Mouse (Mus musculus) midbrain, embryonic 11.5 days (tissue): Measurements from ENCODE around the gene Layn. TPM values are rescaled to one million over a fixed set of nuclear protein-coding genes. Genes with fewer than 3 reads are reported as not detected.

ENCODE experiments used
- ATAC-seq: fragments of 200-750 bp; cut with Nextera tagmentation; 2 replicates; pipeline ENCODE4 v1.8.0; 2017; ENCODE audit warnings: moderate TSS enrichment, moderate library complexity; ENCODE audit not compliant: low FRiP score
- DNase-seq: peaks from one replicate; pipeline ENCODE4 v3.0.0; 2015; ENCODE audit warnings: low spot score; ENCODE audit errors: missing footprints
- H3K27ac ChIP-seq: fragments of 300-500 bp; sonication (generic); 2 replicates; pipeline ENCODE4 v1.5.1; 2014; ENCODE audit warnings: low read depth, low read length
- H3K27me3 ChIP-seq: fragments of 300-500 bp; sonication (generic); 2 replicates; pipeline ENCODE4 v1.6.1; 2014; ENCODE audit warnings: mild to moderate bottlenecking, low read length, moderate library complexity, mixed read lengths; ENCODE audit not compliant: control insufficient read depth, insufficient read depth
- H3K36me3 ChIP-seq: fragments of 300-500 bp; sonication (generic); 2 replicates; pipeline ENCODE4 v1.6.1; 2014; ENCODE audit warnings: mild to moderate bottlenecking, low read length, moderate library complexity, mixed read lengths; ENCODE audit not compliant: control insufficient read depth, insufficient read depth
- H3K4me1 ChIP-seq: fragments of 300-500 bp; sonication (generic); 2 replicates; pipeline ENCODE4 v1.6.1; 2014; ENCODE audit warnings: low read length; ENCODE audit not compliant: control insufficient read depth, insufficient read depth
- H3K4me2 ChIP-seq: fragments of 300-500 bp; sonication (generic); 2 replicates; pipeline ENCODE4 v1.6.1; 2014; ENCODE audit warnings: mild to moderate bottlenecking, moderate library complexity
- H3K4me3 ChIP-seq: fragments of 300-500 bp; sonication (generic); 2 replicates; pipeline ENCODE4 v1.5.1; 2014; ENCODE audit warnings: low read depth, low read length
- H3K9ac ChIP-seq: fragments of 300-500 bp; sonication (generic); 2 replicates; pipeline ENCODE4 v1.6.1; 2014; ENCODE audit warnings: low read length
- H3K9me3 ChIP-seq: fragments of 300-500 bp; sonication (generic); 2 replicates; pipeline ENCODE4 v1.6.1; 2016; ENCODE audit warnings: low read length; ENCODE audit not compliant: control insufficient read depth
- WGBS: fragments of 180-500 bp; shearing (Covaris S2); extraction: QIAGEN DNeasy Blood & Tissue Kit; methylation state at CpG from one replicate; pipeline ENCODE4 v1.1.7; 2014; 5-methylcytosine and 5-hydroxymethylcytosine counted together
- polyA plus RNA-seq: library from polyadenylated mRNA; unstranded; fragments of >200 nt; fragmentation: Nextera tagmentation; extraction: Ambion mirVana; gene quantifications from 2 replicates; pipeline ENCODE4 v1.2.1, GENCODE M21; 2014

Layn gene
- polyA plus RNA-seq, 1 experiment from 2014 or later: 1.6 TPM

DNA sequence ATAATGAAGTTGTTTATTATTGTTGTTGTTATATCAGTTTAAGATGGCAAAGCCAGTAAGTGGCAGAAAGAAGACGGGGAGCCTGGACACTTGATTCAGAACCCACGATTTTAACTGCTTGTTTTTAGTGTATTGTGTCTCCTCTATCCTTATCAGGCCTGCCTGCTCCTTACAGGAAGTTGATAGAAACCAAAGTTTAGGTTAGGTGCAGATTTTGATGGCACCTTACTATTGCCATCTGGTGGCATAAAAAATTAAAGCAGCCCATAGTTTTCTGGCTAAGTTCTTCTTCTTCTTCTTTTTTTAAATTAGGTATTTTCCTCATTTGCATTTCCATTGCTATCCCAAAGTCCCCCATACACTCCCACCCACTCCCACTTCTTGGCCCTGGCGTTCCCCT lies 24.7 kb downstream of the Layn start:
- ATAC-seq (no peak), DNase-seq (no peak)
- H3K4me2 ChIP-seq: no peak overlapping the region
- no peak overlapping the region for H3K27ac ChIP-seq
- H3K4me1 ChIP-seq: no peaks in the 10 kb centered on the region
- no peaks in the 10 kb centered on the region for H3K27me3 ChIP-seq
- H3K9me3 ChIP-seq: no peaks in the 10 kb centered on the region
- 72% methylated on average over 3 of the region's 3 CpGs for WGBS
- H3K9ac ChIP-seq: no peak overlapping the region
- no peaks in the 10 kb centered on the region for H3K36me3 ChIP-seq
- no peak overlapping the region for H3K4me3 ChIP-seq

DNA sequence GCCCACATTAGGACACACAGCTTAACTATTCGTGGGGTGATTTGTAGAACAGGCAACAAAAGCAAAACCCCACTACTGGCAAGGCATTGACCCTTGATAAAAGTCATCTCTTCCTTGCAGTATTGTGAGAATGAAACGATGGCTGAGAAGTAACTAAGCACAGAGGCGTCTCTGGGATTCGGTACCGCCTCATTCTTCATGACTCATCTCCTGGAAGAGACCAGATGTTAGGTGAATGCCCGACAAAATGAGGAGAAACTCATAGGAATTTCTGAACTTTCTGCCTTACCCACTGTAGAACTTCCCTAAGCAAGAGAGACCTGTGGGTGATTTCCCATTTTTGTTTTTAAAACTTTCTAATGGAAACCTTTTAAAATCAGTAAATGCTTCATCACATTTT lies 34.8 kb downstream of the Layn start:
- Histone ChIP-seq H3K36me3 (no peaks in the 10 kb centered on the region), H3K27me3 (no peaks in the 10 kb centered on the region), H3K9ac (no peak overlapping the region), H3K4me3 (no peak overlapping the region), H3K4me1 (no peaks in the 10 kb centered on the region), H3K4me2 (no peak overlapping the region), H3K27ac (no peak overlapping the region), H3K9me3 (no peaks in the 10 kb centered on the region)
- WGBS: 84% methylated on average over 6 of the region's 6 CpGs
- ATAC-seq (no peak), DNase-seq (no peak)

DNA sequence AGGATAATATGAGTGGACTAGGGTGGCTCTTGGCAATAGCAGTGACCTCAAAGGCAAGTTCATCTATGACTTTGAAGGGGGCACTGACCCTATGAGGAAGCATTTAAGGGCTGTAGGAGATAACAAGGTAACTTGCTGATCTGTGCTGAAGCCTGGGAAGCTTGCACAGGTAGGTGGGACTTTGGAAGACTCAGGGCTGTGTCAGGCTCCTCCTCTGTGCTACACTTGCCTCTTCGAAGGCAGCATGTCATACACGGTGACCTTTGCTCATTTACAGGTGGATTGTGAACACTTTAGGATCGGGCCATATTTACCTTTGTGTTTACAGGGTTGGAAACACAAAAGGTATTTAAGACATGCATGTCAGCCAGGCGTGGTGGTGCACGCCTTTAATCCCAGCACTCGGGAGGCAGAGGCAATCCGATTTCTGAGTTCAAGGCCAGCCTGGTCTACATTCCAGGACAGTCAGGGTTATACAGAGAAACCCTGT lies 35.4 kb downstream of the Layn start:
- Histone ChIP-seq H3K27ac (no peak overlapping the region), H3K9me3 (no peaks in the 10 kb centered on the region), H3K4me2 (no peak overlapping the region), H3K4me1 (no peaks in the 10 kb centered on the region), H3K9ac (no peak overlapping the region), H3K27me3 (no peaks in the 10 kb centered on the region), H3K4me3 (no peak overlapping the region), H3K36me3 (no peaks in the 10 kb centered on the region)
- DNase-seq (no peak), ATAC-seq (no peak)
- WGBS: 91% methylated on average over 7 of the region's 7 CpGs

DNA sequence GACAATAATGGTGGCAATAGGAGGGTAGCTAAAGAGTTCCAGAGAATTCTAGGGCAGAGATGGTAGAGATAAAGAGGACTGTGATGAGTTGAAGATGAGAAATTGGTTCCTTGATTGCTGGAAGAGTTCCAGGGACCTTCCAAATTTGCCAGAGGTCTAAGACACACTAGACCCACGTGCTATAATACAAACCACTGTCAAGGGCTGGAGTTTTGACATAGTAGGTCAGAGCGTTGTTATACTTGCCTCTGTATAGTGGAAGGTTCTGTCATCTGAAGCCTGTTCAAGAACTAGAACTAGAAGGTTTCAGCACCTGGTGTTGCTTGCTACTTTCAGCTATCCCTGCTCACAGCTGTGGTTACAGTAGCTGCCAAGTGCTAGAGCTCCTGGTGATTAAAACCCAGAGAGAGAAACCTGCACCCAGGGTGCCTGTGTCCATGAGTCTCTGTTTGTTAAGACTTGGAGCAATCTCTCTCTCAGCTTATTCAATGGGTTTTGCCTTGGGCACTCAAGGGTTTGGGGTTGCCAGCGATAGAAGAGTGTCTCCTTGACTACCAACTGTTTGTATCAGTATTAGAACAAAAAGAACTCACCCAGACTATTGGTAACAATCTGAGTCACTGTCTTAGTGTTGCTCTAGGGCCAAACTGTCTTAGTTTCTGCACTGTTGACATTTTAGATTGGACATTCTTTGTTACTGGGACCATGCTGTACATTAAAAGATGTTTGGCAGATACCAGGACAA lies 43.9 kb downstream of the Layn start:
- no peak overlapping the region for H3K4me2 ChIP-seq
- H3K4me3 ChIP-seq: no peak overlapping the region
- no peaks in the 10 kb centered on the region for H3K36me3 ChIP-seq
- DNase-seq (peak; percentile 53), ATAC-seq (no peak)
- no peaks in the 10 kb centered on the region for H3K4me1 ChIP-seq
- H3K27ac ChIP-seq: no peak overlapping the region
- H3K9ac ChIP-seq: no peak overlapping the region
- no peaks in the 10 kb centered on the region for H3K9me3 ChIP-seq
- no peaks in the 10 kb centered on the region for H3K27me3 ChIP-seq
- WGBS: 77% methylated on average over 3 of the region's 3 CpGs

DNA sequence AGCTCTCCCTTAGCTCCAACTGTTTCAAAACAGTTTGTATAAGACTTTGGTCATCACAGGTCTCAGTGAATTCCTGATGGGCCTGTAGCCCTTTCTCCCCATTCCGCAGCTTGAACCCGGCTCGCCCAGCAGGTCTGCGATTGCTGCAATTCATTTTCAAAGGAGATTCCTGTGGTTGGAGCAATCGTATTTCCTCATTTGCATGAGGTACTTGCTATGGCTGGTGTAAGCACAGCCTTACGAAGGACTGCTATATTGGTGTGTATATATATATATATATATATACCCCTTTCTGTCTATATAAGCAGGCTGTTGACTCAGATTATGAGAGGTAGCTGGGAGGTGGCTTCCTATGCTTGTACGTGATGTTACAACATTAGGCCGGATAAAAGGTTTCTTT lies 44.6 kb downstream of the Layn start:
- whole genome bisulfite sequencing: 70% methylated on average over 8 of the region's 8 CpGs

DNA sequence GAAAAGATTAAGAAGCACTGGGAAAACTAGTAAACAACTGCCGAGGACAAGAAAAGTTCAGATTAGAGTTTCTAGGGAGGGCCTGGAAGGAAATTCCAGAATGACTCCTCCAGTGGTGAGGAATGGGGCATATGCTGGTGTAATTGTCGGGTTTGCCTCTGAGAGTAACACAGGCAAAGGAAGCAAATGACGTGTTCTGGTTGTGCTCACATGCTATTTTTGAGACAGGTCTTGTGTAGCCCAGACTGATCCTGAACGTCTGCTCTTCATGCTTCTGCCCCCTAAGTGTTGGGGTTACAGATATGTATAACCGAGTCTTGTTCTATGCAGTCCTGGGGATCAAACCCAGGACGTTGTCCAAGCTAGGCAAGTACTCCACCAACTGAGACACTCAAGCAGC lies 45.3 kb downstream of the Layn start:
- H3K9me3 ChIP-seq: no peaks in the 10 kb centered on the region
- no peak overlapping the region for H3K4me2 ChIP-seq
- DNase-seq (no peak), ATAC-seq (no peak)
- H3K27ac ChIP-seq: no peak overlapping the region
- H3K36me3 ChIP-seq: no peaks in the 10 kb centered on the region
- no peaks in the 10 kb centered on the region for H3K27me3 ChIP-seq
- no peaks in the 10 kb centered on the region for H3K4me1 ChIP-seq
- WGBS: 78% methylated on average over 6 of the region's 6 CpGs
- no peak overlapping the region for H3K4me3 ChIP-seq
- H3K9ac ChIP-seq: no peak overlapping the region

More for the DNA sequence above, 44.6 kb downstream of the Layn start:
- no peaks in the 10 kb centered on the region for H3K9me3 ChIP-seq
- H3K4me2 ChIP-seq: no peak overlapping the region
- H3K4me1 ChIP-seq: no peaks in the 10 kb centered on the region
- H3K9ac ChIP-seq: no peak overlapping the region
- H3K4me3 ChIP-seq: no peak overlapping the region
- no peaks in the 10 kb centered on the region for H3K36me3 ChIP-seq
- DNase-seq (no peak), ATAC-seq (no peak)
- no peak overlapping the region for H3K27ac ChIP-seq
- H3K27me3 ChIP-seq: no peaks in the 10 kb centered on the region

DNA sequence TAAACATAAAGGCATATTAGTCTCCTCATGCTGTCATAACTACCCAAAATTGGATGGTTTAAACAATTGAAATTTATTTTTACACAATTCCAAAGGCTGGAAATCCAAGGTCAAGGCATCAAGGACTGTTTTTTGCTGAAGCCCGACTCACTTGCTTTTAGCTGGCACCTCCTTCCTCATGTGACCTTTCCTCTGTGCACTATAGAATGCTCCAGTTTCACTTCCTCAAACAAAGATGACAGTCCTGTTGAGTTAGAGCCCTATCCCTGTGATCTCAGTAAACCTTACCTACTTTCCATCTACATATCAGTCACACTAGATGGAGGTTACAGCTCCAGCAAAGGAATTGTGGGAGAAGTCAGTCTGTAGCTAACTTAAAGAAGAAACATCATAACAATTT lies 46.7 kb downstream of the Layn start:
- H3K9ac ChIP-seq: no peak overlapping the region
- no peak overlapping the region for H3K27ac ChIP-seq
- no peaks in the 10 kb centered on the region for H3K4me1 ChIP-seq
- DNase-seq: peak; percentile 41
- no peaks in the 10 kb centered on the region for H3K9me3 ChIP-seq
- ATAC-seq: no peak
- no peak overlapping the region for H3K4me2 ChIP-seq
- no peaks in the 10 kb centered on the region for H3K27me3 ChIP-seq
- H3K4me3 ChIP-seq: no peak overlapping the region
- no peaks in the 10 kb centered on the region for H3K36me3 ChIP-seq
- WGBS: 63% methylated on average over 1 of the region's 1 CpGs

DNA sequence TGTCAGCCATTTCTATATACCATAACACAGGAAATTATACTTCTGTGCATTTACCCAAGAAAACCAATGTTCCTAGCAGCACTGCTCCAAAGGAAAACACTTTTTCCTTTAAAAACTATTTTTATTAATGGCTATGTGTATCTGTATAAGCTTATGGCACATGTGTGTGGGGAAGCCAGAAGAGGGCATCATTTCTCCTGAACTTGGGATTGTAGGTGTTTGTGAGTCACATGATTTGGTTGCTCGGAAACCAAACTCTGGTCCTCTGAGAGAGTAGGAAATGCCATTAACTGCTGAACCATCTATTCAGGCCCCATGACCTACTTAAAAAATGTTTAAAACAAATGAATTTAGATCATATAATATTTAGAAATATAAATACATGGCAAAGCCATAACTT lies 49.9 kb downstream of the Layn start:
- Histone ChIP-seq H3K36me3 (no peaks in the 10 kb centered on the region), H3K27me3 (no peaks in the 10 kb centered on the region), H3K9me3 (no peaks in the 10 kb centered on the region), H3K4me2 (no peak overlapping the region), H3K9ac (no peak overlapping the region), H3K4me3 (no peak overlapping the region), H3K27ac (no peak overlapping the region), H3K4me1 (no peaks in the 10 kb centered on the region)
- WGBS: 92% methylated on average over 1 of the region's 1 CpGs
- no peak for DNase-seq
- ATAC-seq: no peak

DNA sequence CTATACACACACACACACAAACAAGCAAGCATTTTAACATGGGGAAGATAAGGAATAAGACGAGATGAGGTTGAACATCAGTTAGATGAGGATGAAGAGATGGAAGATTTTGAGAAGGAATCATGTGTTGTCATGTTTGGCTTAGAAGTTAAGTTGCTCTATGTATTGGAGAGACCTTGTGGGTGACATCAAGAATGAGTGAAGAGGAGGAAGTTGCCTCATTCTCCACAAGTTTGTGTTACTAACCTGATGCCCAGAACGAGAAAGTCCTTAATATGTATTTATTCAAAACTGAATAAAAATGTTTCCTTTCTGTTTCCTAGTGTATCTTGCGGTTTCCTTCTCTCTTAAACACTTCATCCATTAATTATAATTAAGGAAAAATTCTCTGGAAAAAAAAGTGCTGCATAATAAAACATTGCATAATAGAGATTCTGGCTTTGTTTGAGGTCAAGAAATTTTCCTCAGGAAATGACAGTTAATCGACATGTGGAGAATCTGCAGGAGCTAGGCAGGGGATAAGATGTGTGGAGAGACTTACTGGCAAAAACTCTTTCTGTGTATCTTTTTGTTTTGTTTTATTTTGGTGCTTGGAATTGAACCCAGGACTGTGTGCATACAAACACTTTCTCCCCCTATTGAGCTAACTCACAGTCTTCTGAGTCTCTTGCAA lies 55.6 kb downstream of the Layn start:
- H3K27ac ChIP-seq: no peak overlapping the region
- no peak overlapping the region for H3K4me3 ChIP-seq
- ATAC-seq (no peak), DNase-seq (peak; percentile 12)
- no peaks in the 10 kb centered on the region for H3K9me3 ChIP-seq
- no peaks in the 10 kb centered on the region for H3K36me3 ChIP-seq
- no peaks in the 10 kb centered on the region for H3K27me3 ChIP-seq
- H3K4me2 ChIP-seq: no peak overlapping the region
- WGBS: 86% methylated on average over 4 of the region's 4 CpGs
- no peak overlapping the region for H3K9ac ChIP-seq
- H3K4me1 ChIP-seq: no peaks in the 10 kb centered on the region
